Mouse (Mus musculus) midbrain, postnatal 0 days (tissue): ENCODE data around the gene Cdc40. TPM values are rescaled to one million over a fixed set of nuclear protein-coding genes. Genes with fewer than 3 reads are reported as not detected.

ENCODE experiments used
- ATAC-seq: fragments of 200-750 bp; cut with Nextera tagmentation; 2 replicates; pipeline ENCODE4 v1.8.0; 2017; ENCODE audit warnings: moderate number of reproducible peaks, mild to moderate bottlenecking, moderate TSS enrichment, moderate library complexity; ENCODE audit not compliant: low FRiP score
- DNase-seq: peaks from one replicate; pipeline ENCODE4 v3.0.0-alpha.2; 2015; ENCODE audit warnings: low spot score
- H3K27ac ChIP-seq: fragments of 300-500 bp; sonication (generic); 2 replicates; pipeline ENCODE4 v1.5.1; 2014; ENCODE audit warnings: low read depth, mild to moderate bottlenecking, low read length, mixed read lengths
- H3K27me3 ChIP-seq: fragments of 300-500 bp; sonication (generic); 2 replicates; pipeline ENCODE4 v1.6.1; 2014; ENCODE audit warnings: low read length, control low read depth, mixed read lengths; ENCODE audit not compliant: insufficient read depth
- H3K36me3 ChIP-seq: fragments of 300-500 bp; sonication (generic); 2 replicates; pipeline ENCODE4 v1.6.1; 2014; ENCODE audit warnings: low read length, control low read depth, mixed read lengths; ENCODE audit not compliant: insufficient read depth
- H3K4me1 ChIP-seq: fragments of 300-500 bp; sonication (generic); 2 replicates; pipeline ENCODE4 v1.6.1; 2014; ENCODE audit warnings: mild to moderate bottlenecking, control low read depth, antibody characterized with exemption, low read length, mixed read lengths; ENCODE audit not compliant: insufficient read depth
- H3K4me2 ChIP-seq: fragments of 300-500 bp; sonication (generic); 2 replicates; pipeline ENCODE4 v1.6.1; 2014; ENCODE audit warnings: low read depth, mild to moderate bottlenecking, low read length, mixed read lengths; ENCODE audit not compliant: poor library complexity, severe bottlenecking
- H3K4me3 ChIP-seq: fragments of 300-500 bp; sonication (generic); 2 replicates; pipeline ENCODE4 v1.5.1; 2014; ENCODE audit warnings: low read depth, mild to moderate bottlenecking, low read length, moderate library complexity
- H3K9ac ChIP-seq: fragments of 300-500 bp; sonication (generic); replicated peaks from 2 replicates; pipeline ENCODE4 v1.6.1; 2014; ENCODE audit warnings: mild to moderate bottlenecking, low read length, moderate library complexity, mixed read lengths; ENCODE audit not compliant: poor library complexity, severe bottlenecking
- H3K9me3 ChIP-seq: fragments of 300-500 bp; sonication (generic); 2 replicates; pipeline ENCODE4 v1.6.1; 2016; ENCODE audit warnings: low read length, control low read depth
- CTCF ChIP-seq: IDR thresholded peaks from 2 replicates; pipeline ENCODE4 v1.5.1; 2016; ENCODE audit warnings: antibody characterized with exemption, mild to moderate bottlenecking
- WGBS: fragments of 180-500 bp; shearing (Covaris S2); extraction: QIAGEN DNeasy Blood & Tissue Kit; methylation state at CpG from one replicate; pipeline ENCODE4 v1.1.7; 2014; 5-methylcytosine and 5-hydroxymethylcytosine counted together
- polyA plus RNA-seq: library from polyadenylated mRNA; unstranded; fragments of >200 nt; fragmentation: Nextera tagmentation; extraction: Ambion mirVana; gene quantifications from 2 replicates; pipeline ENCODE4 v1.2.1, GENCODE M21; 2015
- total RNA-seq: library from RNA; depleted of rRNA; stranded (reverse); fragments of >200 nt; gene quantifications from 2 replicates; pipeline ENCODE4 v1.2.3, GENCODE M21; 2014

Cdc40 gene
- total and polyA plus RNA-seq, 2 experiments from 2014 or later = 13.7 to 19.8 TPM

GRCm38 (mm10) chr10:40881236-40881635 is 1.9 kb downstream of the Cdc40 start:
- ATAC-seq = no peak

GRCm38 (mm10) chr10:40879969-40880368 is 3.1 kb downstream of the Cdc40 start:
- Histone ChIP-seq H3K27ac (no peak overlapping the region), H3K9me3 (no peaks in the 10 kb centered on the region), H3K36me3 (0 out of 2 replicates have a peak, but pooled peaks cover 3% of the 10 kb centered on the region), H3K4me3 (no peak overlapping the region), H3K9ac (no peak overlapping the region), H3K27me3 (no peaks in the 10 kb centered on the region), H3K4me2 (no peak overlapping the region), H3K4me1 (peaks cover 6% of the 10 kb centered on the region; the same call in 1 of the 2 replicates)
- no peak for TF ChIP-seq CTCF
- ATAC-seq (no peak), DNase-seq (no peak)
- WGBS = 96% methylated on average over 9 of the region's 9 CpGs

More at GRCm38 (mm10) chr10:40881236-40881635, 1.9 kb downstream of the Cdc40 start:
- Histone ChIP-seq H3K9ac (no peak overlapping the region), H3K9me3 (no peaks in the 10 kb centered on the region), H3K36me3 (no peaks in the 10 kb centered on the region), H3K4me1 (peaks cover 6% of the 10 kb centered on the region; the same call in 1 of the 2 replicates), H3K4me3 (no peak overlapping the region), H3K4me2 (no peak overlapping the region), H3K27me3 (no peaks in the 10 kb centered on the region), H3K27ac (no peak overlapping the region)
- no peak for TF ChIP-seq CTCF
- DNase-seq = no peak
- WGBS = 68% methylated on average over 3 of the region's 3 CpGs

GRCm38 (mm10) chr10:40878246-40878645 is 4.9 kb downstream of the Cdc40 start:
- no peak overlapping the region for H3K9ac ChIP-seq
- no peaks in the 10 kb centered on the region for H3K27me3 ChIP-seq
- 85% methylated on average over 3 of the region's 3 CpGs for WGBS
- no peaks in the 10 kb centered on the region for H3K9me3 ChIP-seq
- no peak overlapping the region for H3K27ac ChIP-seq
- ATAC-seq = no peak
- no peak overlapping the region for H3K4me3 ChIP-seq
- 0 out of 2 replicates have a peak, but pooled peaks cover 3% of the 10 kb centered on the region for H3K36me3 ChIP-seq
- no peak for DNase-seq
- no peak for TF ChIP-seq CTCF
- peaks cover 6% of the 10 kb centered on the region; the same call in 1 of the 2 replicates for H3K4me1 ChIP-seq
- no peak overlapping the region for H3K4me2 ChIP-seq

DNA sequence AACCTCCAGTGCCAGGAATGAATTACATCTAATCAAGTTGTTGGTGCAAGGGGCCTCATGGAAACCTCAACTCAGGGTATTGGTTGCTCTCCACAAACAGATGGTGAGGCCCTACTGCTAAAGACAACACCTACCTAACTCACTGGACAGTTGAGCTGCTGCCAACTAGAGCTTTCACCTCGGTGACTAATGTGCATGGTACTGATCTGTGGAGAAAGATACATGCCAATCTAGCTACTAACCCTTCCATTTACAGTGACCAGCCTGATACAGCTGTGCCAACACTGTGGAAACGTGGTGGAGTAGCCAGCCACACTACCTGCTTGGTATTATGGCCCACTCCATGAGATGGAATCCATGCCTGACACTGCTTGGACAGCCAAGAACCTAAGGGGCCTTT is 11.1 kb downstream of the Cdc40 start:
- Histone ChIP-seq H3K4me3 (no peak overlapping the region), H3K9ac (no peak overlapping the region), H3K27me3 (no peaks in the 10 kb centered on the region), H3K27ac (no peak overlapping the region), H3K36me3 (0 out of 2 replicates have a peak, but pooled peaks cover 3% of the 10 kb centered on the region), H3K4me2 (no peak overlapping the region), H3K9me3 (no peaks in the 10 kb centered on the region), H3K4me1 (no peaks in the 10 kb centered on the region)
- no peak for ATAC-seq
- no peak for TF ChIP-seq CTCF
- no peak for DNase-seq
- 89% methylated on average over 2 of the region's 2 CpGs for WGBS

- Histone ChIP-seq H3K4me2 (no peak overlapping the region), H3K27me3 (no peaks in the 10 kb centered on the region), H3K4me1 (no peaks in the 10 kb centered on the region), H3K27ac (no peak overlapping the region), H3K36me3 (0 out of 2 replicates have a peak, but pooled peaks cover 3% of the 10 kb centered on the region), H3K4me3 (no peak overlapping the region), H3K9ac (no peak overlapping the region), H3K9me3 (no peaks in the 10 kb centered on the region)
- 91% methylated on average over 2 of the region's 2 CpGs for WGBS
- ATAC-seq (no peak), DNase-seq (no peak)
- no peak for TF ChIP-seq CTCF
Observed at GRCm38 (mm10) chr10:40871301-40871700, 11.8 kb downstream of the Cdc40 start.

GRCm38 (mm10) chr10:40868081-40868480 is 15.0 kb downstream of the Cdc40 start:
- Histone ChIP-seq H3K4me2 (no peak overlapping the region), H3K27me3 (no peaks in the 10 kb centered on the region), H3K27ac (no peak overlapping the region), H3K9ac (no peak overlapping the region), H3K9me3 (no peaks in the 10 kb centered on the region), H3K4me3 (no peak overlapping the region), H3K36me3 (no peaks in the 10 kb centered on the region), H3K4me1 (no peaks in the 10 kb centered on the region)
- ATAC-seq = no peak
- no peak for TF ChIP-seq CTCF
- 93% methylated on average over 2 of the region's 2 CpGs for WGBS
- no peak for DNase-seq
